Mouse (Mus musculus): Measurements from ENCODE around the gene Ppm1g. TPM values are rescaled to one million over a fixed set of nuclear protein-coding genes. Genes with fewer than 3 reads are reported as not detected.

Gene Ppm1g
- polyA plus RNA-seq, 1 experiment, result not detected

GRCm38 (mm10) chr5:31202933-31203332 is 17.6 kb downstream of the Ppm1g start:
- peak overlapping the region; percentile 53 for H3K4me3 ChIP-seq (ENCODE audit: insufficient read depth, low read depth, low read length)
- H3K27ac ChIP-seq (ENCODE audit: insufficient read depth, low read depth, low read length), result 0 out of 2 replicates have a peak overlapping the region, but pooled peaks have one; percentile 28
- WGBS, result 88% methylated on average over 7 of the region's 7 CpGs
- TF ChIP-seq POLR2A (IDR thresholded peaks at IDR 0.05; ENCODE audit: insufficient read depth, low read depth, low read length) (no peak), CTCF (IDR thresholded peaks at IDR 0.05; ENCODE audit: insufficient read depth, low read depth, low read length) (no peak)
- peaks cover 17% of the 10 kb centered on the region for H3K4me1 ChIP-seq (ENCODE audit: control insufficient read depth, insufficient read depth, low read length)

- Histone ChIP-seq H3K27ac (ENCODE audit: insufficient read depth, low read depth, low read length) (peak within 1 kb of the TSS; percentile 28), H3K4me3 (ENCODE audit: insufficient read depth, low read depth, low read length) (peak within 1 kb of the TSS; percentile 69), H3K4me1 (ENCODE audit: control insufficient read depth, insufficient read depth, low read length) (peaks cover 17% of the 10 kb centered on the region)
- under 1% methylated on average over 53 of the region's 53 CpGs for WGBS
- TF ChIP-seq POLR2A (IDR thresholded peaks at IDR 0.05; ENCODE audit: insufficient read depth, low read depth, low read length) (peak; percentile 56), CTCF (IDR thresholded peaks at IDR 0.05; ENCODE audit: insufficient read depth, low read depth, low read length) (no peak)
Observed at GRCm38 (mm10) chr5:31201742-31202590, 18.5 kb downstream of the Ppm1g start, which contains the start of gene Zfp513. Gene Zfp513 (minus strand): TSS chr5:31202303.

DNA sequence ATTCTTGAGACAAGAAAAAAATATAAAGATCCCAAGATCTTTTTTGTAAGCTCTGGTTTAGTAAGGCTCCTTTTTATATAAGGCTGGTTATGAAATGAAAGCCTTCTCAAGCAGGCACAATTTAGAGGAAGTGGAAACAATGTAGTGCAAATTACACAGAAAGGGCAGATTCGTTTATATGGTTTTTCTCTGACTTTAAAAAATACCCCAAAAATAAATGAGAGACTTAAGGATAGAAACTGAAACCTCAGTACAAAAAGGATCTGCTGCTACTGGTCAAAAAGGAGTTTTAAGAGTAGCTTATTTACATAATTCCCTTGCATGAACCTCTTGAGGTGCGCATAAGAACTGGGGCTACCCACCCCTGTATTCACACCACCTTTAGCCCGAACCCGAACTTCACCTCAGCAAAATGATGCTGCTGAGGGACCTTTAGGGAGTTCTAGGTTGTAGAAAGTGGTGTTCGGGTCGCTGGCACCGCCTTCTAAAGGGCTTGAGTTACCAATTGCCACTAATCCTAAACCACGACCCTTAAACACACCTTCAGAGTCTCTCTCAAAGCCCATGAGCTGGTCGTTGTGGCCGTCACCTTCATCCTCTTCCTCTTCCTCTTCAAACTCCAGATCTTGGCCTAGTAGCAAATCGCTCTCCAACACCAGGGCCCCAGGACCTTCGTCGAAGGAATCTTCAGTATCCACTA is 19.3 kb downstream of the Ppm1g start:
- TF ChIP-seq CTCF (IDR thresholded peaks at IDR 0.05; ENCODE audit: insufficient read depth, low read depth, low read length), result no peak
- Histone ChIP-seq H3K4me1 (ENCODE audit: control insufficient read depth, insufficient read depth, low read length) (peaks cover 17% of the 10 kb centered on the region), H3K27ac (ENCODE audit: insufficient read depth, low read depth, low read length) (peak overlapping the region; percentile 25; the same call in 1 of the 2 replicates), H3K4me3 (ENCODE audit: insufficient read depth, low read depth, low read length) (peak overlapping the region; percentile 69)
- WGBS, result 10% methylated on average over 13 of the region's 13 CpGs

GRCm38 (mm10) chr5:31200327-31200768 is 20.1 kb downstream of the Ppm1g start:
- H3K27ac ChIP-seq (ENCODE audit: insufficient read depth, low read depth, low read length), result no peak overlapping the region
- H3K4me1 ChIP-seq (ENCODE audit: control insufficient read depth, insufficient read depth, low read length), result peaks cover 17% of the 10 kb centered on the region
- TF ChIP-seq CTCF (IDR thresholded peaks at IDR 0.05; ENCODE audit: insufficient read depth, low read depth, low read length), result no peak
- 88% methylated on average over 27 of the region's 27 CpGs for WGBS
- H3K4me3 ChIP-seq (ENCODE audit: insufficient read depth, low read depth, low read length), result no peak overlapping the region

GRCm38 (mm10) chr5:31199893-31200292 is 20.6 kb downstream of the Ppm1g start:
- no peak for TF ChIP-seq POLR2A (IDR thresholded peaks at IDR 0.05; ENCODE audit: insufficient read depth, low read depth, low read length)
- 0 out of 2 replicates have a peak, but pooled peaks have one; percentile 25 for TF ChIP-seq CTCF (IDR thresholded peaks at IDR 0.05; ENCODE audit: insufficient read depth, low read depth, low read length)
- no peak overlapping the region for H3K4me3 ChIP-seq (ENCODE audit: insufficient read depth, low read depth, low read length)
- WGBS, result 63% methylated on average over 9 of the region's 9 CpGs
- peaks cover 17% of the 10 kb centered on the region for H3K4me1 ChIP-seq (ENCODE audit: control insufficient read depth, insufficient read depth, low read length)
- no peak overlapping the region for H3K27ac ChIP-seq (ENCODE audit: insufficient read depth, low read depth, low read length)

DNA sequence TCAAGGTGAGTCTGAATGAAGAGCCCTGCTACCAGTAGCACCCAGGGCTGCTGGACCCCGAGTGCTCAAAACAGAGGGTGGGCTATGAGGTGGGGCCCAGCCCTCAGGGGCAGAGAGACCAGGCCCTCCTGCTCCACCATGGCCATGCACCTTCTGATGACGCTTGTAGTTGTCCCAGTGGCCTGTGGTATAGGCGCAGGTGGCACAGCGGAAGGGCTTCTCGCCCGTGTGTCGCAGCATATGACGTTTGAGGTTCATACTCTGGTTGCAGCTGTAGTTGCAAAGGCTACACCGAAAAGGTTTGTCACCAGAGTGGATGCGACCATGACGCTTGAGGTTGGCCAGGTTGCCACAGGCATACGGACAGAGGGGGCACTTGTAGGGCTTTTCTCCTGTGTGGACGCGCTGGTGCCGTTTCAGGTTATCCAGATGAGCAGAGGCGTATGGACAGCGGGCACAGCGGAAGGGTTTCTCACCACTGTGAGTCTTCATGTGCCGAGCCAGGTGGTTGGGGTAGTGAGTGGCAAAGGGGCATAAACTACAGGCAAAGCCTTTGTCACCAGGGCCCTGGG is 21.1 kb downstream of the Ppm1g start:
- TF ChIP-seq CTCF (IDR thresholded peaks at IDR 0.05; ENCODE audit: insufficient read depth, low read depth, low read length), result no peak
- no peak for TF ChIP-seq POLR2A (IDR thresholded peaks at IDR 0.05; ENCODE audit: insufficient read depth, low read depth, low read length)
- 89% methylated on average over 19 of the region's 19 CpGs for WGBS

DNA sequence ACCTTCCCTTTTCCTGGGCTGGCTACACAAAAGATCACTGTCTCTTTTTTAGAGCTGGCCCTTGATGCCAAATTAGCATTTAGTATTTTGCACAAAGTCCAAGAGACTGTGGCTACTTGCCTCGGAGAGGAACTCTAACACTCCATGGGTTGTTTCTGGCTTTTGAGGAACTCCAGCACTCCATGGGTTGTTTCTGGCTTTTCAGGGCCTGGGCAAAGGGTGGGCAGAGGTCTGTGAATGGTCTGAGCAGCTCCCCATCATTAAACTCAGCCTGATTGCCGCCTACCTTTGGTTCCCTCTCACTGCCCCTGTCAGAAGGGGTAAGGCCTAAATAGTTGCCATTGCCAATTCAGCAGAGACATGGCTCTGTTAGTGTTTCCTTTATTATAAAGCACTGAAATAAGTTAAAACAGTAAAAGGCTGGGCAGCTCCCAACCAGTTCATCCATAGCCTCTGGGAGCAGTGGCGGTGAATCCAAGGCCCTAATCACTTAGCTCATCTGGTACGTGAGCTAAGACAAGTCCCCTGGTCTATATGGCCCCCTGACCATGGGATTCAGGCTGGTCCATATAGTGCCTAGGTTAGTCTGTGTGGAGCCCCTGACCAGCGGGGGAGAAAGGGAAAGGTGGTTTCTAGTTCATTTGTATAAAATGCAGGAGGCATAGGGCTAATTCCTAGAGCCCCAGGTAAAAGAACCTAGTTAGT is 21.7 kb downstream of the Ppm1g start:
- Histone ChIP-seq H3K27ac (ENCODE audit: insufficient read depth, low read depth, low read length) (no peak overlapping the region), H3K4me3 (ENCODE audit: insufficient read depth, low read depth, low read length) (no peak overlapping the region), H3K4me1 (ENCODE audit: control insufficient read depth, insufficient read depth, low read length) (peaks cover 17% of the 10 kb centered on the region)
- TF ChIP-seq CTCF (IDR thresholded peaks at IDR 0.05; ENCODE audit: insufficient read depth, low read depth, low read length) (no peak), POLR2A (IDR thresholded peaks at IDR 0.05; ENCODE audit: insufficient read depth, low read depth, low read length) (no peak)
- 70% methylated on average over 5 of the region's 5 CpGs for WGBS

More for the DNA sequence above, 21.1 kb downstream of the Ppm1g start:
- Histone ChIP-seq H3K4me3 (ENCODE audit: insufficient read depth, low read depth, low read length) (no peak overlapping the region), H3K4me1 (ENCODE audit: control insufficient read depth, insufficient read depth, low read length) (peaks cover 17% of the 10 kb centered on the region), H3K27ac (ENCODE audit: insufficient read depth, low read depth, low read length) (no peak overlapping the region)

DNA sequence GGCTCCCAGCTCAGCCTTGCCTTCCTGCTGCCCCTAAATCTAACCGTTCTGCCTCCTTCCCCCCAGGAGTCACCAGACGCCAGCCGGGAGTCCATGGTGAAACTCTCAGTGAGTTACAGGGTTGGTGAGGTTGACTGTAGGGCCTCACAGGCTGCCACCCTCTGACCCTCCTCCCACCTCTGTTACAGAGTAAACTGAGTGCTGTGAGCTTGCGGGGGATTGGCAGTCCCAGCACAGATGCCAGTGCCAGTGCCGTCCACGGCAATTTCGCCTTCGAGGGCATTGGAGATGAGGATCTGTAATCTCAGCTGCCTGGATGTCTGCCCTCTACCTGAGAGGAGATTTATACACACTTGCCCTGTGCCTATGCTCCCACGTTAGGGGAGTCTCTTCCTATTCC is 22.3 kb downstream of the Ppm1g start:
- 75% methylated on average over 9 of the region's 9 CpGs for WGBS
- H3K4me1 ChIP-seq (ENCODE audit: control insufficient read depth, insufficient read depth, low read length), result peaks cover 17% of the 10 kb centered on the region
- TF ChIP-seq CTCF (IDR thresholded peaks at IDR 0.05; ENCODE audit: insufficient read depth, low read depth, low read length) (no peak), POLR2A (IDR thresholded peaks at IDR 0.05; ENCODE audit: insufficient read depth, low read depth, low read length) (no peak)
- no peak overlapping the region for H3K27ac ChIP-seq (ENCODE audit: insufficient read depth, low read depth, low read length)
- no peak overlapping the region for H3K4me3 ChIP-seq (ENCODE audit: insufficient read depth, low read depth, low read length)
